Mouse (Mus musculus) retina, adult 2 months (tissue): Measurements from ENCODE around the gene Plppr1.
"Not testable (repeated sequence)": the region's sequence is repeated elsewhere in the genome, so short reads cannot be mapped to it uniquely, and the experiment has no call there.

ENCODE experiments used
- DNase-seq: peaks from one replicate; pipeline ENCODE4 v3.0.0-alpha.2; 2012; ENCODE audit warnings: low read depth, low spot score

The Plppr1 gene

DNA sequence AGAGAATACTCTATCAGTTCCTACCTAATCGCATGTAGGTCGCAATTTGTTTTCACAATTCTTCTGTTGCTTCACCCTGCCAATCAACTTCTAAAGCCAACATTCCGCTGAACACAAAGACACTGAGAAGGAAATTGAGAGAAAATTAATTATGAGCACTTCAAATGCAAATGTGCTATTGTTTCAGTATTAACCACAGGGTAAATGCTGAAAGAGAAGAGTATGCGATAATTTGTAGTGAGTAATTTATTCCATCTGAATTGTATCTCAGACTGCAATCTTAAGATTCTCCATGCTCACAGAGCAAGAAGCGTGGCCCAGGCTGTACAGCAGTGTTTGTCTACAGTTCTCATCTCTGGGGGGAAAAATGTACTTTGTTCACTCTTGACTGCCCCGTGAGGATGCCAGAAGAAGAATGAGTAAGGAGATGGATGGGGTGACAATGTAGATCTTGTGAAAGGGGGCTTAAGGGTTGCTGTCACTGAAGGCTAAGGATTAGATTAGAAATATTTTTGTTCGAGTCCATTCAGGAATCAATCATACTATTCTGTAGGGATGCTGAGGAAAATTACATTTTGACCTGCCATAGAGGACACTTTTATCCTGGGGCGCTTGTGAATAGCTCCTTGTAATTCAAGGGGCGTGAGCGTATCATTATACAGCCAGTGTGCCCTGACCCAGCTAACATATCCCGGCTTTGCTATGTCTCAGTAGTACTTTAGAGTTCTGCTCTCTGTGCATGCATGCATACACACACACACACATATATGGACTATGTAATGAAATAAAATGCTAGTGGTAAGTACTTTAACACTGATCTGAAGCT lies 173.3 kb downstream of the Plppr1 start:
- DNase-seq: no peak

DNA sequence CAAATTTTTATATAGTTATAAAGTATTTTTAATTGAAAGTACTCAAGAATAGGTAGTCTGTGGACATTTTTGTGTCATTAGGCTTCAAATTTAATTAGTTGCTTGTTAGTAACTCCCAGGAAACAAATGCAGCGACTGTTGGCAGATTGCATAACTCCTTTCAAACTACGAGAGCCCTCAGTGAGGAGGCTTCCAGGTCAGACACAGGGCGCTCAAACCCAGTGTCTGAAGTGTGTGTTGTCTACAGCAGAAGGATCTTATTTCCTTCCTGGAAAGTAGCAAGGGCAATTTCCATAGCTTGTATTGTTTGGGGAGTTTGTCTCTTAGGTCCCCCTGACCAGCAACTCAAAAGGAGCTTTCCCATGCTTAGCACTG lies 173.9 kb downstream of the Plppr1 start:
- no peak for DNase-seq

DNA sequence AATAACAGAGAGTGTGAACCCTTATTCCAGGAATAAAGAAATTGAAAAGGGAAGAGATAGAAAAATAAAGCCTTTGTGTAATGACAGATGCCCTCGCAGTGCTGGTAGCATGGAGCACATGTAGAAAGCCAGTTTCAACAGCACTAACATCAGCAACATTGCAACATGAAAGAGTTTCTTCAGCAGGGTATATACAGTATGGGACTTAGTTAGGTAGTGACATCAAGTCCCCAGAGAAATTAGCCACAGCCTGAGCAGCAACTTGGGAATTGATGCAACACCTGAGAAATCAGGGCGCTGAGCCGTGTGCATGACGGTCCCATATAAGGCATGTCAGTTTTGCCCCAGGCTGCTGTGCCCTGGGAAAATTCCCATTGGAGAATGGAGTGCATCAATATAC lies 179.0 kb downstream of the Plppr1 start:
- DNase-seq: no peak

DNA sequence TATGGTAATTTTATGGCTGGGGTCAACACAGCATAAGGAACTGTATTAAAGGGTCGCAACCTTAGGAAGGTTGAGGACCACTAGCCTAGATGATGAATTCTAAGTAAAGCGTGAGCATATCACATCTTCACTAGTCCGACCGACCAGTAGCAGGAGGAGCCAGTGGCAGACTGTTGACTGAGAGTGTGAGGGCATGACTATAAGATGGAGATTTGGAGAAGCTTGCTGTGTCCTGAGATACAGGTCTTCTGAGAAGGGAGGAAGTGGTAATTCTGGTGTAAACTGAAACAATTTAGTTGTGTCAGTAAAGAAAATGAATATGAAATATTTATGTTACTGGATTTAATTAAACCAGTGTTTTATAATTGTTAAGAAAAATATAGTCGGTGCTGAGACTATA lies 180.4 kb downstream of the Plppr1 start:
- no peak for DNase-seq

DNA sequence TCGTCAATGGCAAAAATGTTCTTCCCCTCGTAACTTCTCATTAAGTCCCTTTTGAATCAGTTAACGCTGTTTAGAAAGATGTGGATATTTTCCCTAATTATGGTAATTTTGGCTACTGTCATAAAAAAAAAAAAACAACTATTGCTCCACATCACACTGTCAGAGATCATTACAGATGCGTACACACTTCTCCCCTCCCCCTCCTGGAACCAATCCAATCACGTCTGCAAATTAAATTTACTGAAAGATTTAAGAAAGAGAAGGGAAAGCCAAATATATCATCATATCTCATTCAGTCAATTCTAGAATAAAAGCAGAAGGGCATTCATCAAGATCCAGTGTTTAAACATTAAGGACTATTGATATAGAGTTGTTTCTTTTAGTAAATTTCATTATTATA lies 185.7 kb downstream of the Plppr1 start:
- no peak for DNase-seq

DNA sequence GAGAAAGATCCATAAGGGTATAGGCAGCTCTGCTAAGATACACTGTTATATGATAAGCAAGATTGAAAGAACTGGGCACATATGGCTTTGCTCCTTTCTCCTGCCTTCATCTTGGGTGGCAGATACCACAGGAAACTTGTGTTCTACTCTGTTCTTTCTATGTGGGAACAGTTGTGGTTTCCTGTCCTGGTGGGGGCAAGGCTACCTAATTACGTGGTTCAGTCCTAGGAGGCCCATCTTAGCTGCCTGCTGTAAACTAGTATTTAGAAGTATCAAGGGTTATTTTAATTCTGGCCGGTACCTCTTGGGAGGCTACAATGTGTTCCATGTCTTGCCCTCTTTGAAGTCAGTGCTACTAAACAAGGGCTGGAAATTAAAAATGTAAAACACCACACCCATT lies 186.2 kb downstream of the Plppr1 start:
- no peak for DNase-seq

DNA sequence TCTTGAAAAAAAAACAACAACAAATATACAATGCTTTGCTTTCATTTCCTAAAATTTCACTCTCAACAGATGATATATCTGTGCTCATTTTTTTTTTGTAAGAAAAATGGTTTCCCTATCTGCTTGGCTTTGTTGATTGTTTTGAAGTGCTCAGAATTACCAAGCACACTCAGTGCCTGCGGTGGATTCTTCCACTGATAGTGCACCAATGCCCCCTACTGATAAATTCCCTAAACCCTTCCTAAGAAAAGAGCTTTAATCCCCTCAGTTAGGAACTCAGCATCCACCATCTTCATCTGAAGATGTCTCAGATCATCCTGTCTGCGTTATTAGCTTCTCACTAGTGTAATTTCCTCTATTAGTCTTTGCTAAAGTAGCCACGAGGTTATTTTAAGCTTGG lies 192.2 kb downstream of the Plppr1 start:
- DNase-seq: peak; percentile 2

DNA sequence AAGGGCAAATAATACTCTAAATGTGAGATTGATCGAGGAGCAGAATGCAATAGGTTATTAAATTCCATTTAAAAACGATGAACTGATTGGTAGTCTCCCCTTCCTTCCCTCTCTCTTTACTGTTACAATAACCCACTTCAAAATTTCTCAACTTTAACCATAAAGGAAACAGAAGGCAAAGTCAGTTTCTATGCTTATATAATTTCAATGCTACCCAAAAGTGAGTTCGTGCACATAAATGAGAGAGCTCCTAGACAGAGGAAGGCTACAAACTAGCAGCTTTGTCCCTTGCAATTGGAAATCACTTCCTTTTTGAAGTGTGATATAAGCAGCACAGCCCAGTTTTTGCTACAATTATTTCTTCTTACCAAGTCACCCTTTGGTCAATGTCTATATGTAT lies 193.1 kb downstream of the Plppr1 start:
- no peak for DNase-seq

DNA sequence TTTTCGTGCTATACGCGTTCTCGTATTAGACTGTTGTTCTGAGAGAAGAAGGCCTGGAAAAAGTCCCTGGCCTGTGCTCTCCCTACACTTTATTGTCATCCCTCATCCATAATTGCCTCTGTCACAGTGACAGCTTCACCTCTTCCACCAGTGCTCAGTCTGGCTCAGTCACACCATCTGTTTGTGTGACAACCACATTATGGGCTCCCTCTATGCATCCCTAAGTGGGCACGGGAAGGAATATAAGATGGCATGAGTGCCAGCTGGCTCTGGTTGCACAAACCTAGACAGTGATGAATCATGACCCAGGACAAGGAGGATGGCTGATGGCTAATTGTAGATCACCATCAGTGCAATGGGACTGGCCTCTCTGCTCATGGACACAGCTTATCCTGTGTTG lies 219.4 kb downstream of the Plppr1 start:
- no peak for DNase-seq

DNA sequence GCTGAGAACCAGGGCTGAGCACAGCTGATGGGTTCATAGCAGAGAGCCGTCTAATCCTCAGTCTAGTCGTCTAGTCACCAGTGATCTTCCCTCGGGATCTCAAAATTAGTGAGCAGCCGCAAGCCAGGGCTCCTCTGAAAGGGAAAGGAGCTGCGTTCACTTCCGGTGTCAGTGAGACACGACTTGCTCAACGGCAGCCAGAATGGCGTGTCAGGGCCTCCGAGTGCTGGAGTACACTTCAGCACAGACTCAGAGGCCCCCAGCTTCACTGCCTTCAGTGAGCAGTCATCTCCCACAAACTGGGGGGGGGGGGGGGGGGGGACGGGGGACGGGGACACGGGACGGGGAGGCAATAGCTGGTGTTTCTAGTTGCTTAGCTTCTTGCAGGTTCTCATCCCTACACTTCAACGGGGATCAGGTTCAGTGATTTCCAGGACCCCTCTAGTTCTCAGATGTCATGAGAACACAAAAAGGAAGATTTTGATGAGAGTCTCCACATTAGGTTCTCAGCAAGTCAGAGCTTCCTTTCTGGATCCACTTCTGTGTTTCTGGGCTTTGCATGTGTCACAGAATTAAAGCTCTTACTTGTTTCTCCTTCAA lies 225.7 kb downstream of the Plppr1 start:
- DNase-seq: no peak

DNA sequence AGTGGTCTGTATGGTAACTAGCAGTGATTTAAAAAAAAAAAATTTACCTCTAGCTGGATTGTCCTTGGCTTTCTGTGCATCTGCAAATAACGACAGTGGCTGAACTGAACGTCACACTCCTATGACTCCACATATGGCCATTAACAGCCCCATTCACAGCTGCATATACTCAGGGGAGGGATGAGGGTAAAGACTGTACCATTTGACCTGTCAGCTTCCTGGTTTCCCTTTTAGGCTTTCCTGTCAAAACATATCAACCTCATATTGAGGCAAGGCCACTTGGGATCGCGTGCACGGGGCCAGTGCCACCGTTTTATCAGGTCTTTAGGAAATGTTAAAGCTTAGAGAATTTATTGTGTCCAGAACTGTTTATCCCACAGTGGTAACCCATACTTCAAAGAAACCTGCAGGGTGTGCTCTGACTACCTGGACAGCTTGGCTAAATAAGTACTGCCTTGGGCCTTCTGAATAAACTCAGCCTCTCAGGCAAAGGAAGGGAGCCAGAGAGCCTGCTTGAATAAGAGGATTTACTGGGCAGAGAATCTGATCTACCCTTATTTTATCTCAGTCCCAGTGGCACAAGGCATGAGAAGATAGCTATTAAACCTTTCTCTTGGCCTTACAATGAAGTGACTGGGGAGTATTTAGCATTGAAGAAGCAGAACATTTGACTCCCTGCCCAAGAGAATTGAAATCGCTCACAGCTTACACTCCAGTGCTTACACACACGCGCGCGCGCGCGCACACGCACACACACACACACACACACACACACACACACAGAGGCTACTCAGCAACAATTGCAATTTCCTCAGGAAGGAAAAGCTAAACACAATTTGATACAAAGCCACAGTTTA lies 226.5 kb downstream of the Plppr1 start:
- no peak for DNase-seq

DNA sequence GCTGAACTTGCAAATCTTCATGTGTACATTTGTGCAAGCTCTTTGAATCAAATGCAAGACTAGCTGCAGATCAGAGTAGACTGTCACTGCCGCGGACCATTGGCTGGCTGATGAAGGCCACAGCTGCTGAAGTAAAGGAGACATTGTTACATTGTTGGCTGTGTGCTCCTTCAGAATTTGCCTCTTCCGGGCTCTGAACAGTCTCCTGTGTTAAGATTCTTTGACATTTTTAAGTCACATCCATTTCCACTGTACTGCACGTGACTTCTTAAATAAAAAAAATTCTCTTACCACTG lies 227.1 kb downstream of the Plppr1 start:
- no peak for DNase-seq

DNA sequence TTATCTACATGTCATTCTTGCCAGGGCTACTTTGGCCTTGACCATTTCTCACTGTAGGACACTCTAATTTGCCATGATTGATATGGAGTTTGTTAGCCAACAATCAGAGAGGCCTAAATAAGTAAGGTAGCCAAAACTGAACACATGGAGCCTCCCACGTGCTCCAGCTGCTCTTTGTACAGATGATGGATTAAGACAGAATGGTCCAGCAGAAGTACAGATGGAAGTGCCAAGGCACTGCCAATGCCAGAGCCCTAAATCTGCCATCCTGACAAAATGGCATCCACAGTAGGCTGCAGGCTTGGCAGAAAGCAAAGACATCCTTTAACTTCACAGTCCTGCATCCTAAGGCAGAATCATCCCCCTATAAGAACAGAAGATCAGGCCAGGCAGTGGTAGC lies 237.4 kb downstream of the Plppr1 start:
- no peak for DNase-seq

DNA sequence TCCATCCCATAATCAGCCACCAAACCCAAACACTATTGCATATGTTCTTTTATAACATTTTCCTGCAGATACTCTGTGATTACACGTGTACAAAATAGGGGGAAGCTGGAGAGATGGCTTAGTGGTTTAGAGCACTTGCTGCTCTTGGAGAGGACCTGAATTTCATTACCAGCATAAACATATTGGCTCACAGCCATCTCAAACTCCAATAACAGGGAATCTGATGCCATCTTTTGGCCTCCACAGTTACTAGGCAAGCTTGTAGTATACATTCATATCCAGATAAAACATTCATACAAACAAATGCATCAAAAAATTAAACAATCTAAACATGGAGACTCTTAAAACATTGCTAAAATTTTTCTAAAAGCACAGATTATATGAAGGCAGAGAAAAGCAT lies 240.5 kb downstream of the Plppr1 start:
- no peak for DNase-seq

DNA sequence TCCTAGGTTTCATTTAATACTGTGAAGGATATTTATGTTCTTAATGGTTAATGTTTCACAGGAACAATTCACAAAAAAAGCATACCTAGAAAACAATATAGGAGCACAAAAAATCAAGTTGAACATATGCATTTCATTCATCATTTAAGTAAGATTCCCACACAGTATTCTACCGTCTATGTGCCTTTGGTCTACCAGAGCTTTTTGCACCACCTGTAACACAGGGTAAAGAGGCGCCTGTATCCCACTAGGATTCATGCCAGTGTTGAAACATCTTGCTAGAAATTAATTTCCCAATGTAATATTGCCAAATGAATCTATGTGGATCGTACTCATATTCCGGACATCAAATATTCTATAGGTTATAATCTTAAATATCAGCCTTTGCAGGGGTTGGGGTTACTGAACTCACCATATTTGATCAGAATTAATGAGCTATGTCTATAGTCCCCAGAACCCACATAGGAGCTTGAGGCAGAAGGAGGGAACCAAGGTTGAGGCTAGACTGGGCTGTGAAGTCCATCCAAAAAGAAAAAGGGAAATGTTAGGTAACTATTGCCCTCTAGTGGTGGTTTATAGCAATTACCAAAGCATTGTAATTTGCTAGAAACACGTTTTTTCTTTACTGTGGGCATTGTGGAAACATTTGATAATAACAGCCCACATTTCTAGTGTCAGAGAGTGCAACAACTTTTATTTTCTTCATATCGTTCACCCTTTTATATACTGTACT lies 263.0 kb downstream of the Plppr1 start:
- peak; percentile 6 for DNase-seq

DNA sequence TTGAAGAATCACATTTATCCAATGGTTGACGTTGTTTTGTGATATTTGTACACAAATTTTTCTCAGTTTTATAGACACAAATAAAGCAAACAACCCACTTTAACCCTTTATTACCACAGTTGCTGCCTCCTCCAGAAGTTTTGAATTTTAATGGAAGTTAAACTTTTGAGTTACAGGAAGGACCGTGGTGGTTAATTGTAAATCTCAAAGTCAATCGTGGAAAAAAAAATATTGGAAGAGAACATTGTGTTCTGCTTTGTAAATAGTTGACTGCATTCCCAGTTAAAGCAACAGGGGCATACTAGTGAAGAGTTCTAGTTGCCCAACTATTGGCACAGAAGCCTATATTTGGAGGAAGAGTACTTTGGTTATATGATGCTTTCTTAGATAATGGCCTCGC lies 278.9 kb downstream of the Plppr1 start:
- not testable (repeated sequence) for DNase-seq

DNA sequence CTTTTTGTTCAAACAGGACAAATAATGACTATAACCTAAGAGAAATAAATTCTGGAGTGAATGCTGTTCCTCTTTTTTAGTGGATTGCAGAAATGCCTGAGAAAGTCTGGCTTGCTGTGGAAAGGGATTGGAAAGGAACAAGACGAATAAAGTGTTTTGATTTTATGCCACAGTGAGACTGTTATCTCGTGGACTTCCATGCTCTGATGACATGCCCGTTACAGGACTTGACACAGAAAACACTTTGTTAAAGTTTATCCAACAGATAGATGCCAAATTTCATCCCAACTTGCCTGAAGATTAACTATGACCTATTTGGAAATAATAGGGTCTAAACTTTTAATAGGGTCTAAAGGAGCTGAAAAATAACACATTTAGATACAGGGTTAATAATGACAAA lies 281.0 kb downstream of the Plppr1 start:
- not testable (repeated sequence) for DNase-seq

DNA sequence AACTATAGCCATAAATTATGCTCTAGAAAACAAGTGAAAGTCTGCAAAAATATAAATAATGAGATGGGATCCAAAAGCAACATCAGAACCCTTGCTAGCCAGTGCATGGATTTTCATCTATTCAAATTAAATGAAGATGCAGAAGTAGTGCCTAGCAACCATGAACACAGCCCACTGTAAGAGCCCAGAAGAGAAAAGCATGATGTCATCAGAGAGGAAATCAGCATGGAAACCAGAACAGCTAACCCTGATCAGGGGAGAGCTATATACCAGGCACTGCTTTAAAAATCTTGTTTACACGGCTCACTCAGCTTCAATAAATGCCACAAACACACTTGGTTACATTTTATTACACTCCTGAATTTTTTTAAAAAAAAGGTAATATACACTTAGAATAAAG lies 288.9 kb downstream of the Plppr1 start:
- DNase-seq: not testable (repeated sequence)

DNA sequence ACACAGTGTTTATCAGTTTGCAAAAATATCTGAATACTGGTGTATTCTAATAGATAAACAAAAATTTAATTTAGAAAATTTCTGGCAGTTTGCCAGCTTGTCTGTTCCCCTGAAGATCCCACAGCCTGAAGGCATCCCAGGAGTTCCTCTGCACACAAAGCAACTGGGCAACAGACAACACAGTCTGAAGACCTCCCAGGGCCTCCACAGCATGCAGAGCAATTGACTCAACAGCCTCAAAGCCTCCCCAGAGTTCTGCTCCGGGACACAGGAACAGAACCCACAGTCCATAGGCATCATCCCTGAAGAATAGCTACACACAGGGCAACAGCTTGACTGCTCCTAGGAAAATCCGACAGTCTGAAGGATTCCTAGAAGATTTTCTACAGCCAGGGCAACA lies 289.6 kb downstream of the Plppr1 start:
- no peak for DNase-seq

DNA sequence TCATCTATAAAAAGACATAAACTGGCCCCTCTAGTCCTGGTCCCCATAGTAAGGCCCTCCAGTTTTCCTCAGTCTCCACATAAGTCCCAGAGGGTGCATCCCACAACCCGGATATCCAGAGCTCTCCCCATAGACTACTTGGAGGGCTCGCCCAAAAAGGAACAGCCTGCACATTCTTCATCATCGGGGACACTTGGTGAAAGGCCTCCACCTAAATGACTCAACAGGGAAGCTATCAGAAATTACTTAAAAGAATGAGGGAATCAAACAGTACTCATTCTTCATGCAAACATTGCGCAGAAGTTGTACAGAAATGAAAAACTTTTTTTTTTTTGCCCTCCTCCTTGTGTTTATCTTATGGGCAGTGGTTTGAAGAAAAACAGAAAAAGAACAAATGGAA lies 291.4 kb downstream of the Plppr1 start:
- DNase-seq: no peak

DNA sequence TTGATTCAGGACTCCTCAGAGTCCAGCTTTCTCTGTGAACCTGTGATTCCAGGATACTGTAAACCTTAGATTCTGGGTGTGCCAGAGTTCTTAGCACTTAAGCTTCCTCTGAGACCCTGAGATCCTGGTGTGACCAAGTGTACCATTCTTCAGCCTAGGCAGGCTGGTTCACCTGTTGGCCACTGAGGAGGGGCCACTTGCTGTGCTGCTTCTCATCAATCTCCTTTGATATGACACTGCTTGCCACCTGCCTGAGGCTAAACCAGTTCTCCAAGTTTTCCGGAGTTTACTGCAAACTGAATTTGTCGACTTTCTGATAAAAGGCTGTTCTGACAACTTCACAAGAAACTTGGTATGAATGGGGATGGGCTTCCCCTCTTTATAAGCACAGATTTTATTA lies 298.0 kb downstream of the Plppr1 start:
- no peak for DNase-seq

DNA sequence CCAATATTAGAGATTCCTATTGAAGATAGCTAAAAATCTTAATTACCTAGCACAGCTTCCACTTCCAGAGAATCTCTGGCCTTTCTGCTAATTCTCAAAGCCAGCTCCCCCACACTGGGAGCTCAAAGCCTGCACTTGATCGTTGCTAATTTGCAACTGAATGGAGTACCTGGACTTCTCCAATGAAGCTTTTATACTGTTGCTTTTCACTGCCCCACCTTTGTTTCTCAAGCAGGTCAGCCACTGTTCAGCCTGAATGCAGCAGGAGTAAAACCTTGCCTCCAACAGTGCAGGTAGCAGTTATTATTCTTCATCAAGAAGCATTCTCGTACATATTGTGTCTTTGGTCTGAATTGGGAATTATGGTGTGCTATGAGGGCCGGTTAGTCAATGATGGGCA lies 309.0 kb downstream of the Plppr1 start:
- DNase-seq: not testable (repeated sequence)
